Mouse (Mus musculus): Measurements from ENCODE around the gene Zranb3.
"Not testable (repeated sequence)": the region's sequence is repeated elsewhere in the genome, so short reads cannot be mapped to it uniquely, and the experiment has no call there.

Zranb3 gene

GRCm38 (mm10) chr1:128102641-128103461 is at the start of gene Zranb3, which contains the start of gene R3hdm1:
Zranb3 (minus strand) TSS chr1:128103047.
R3hdm1 (plus strand) TSS chr1:128103301.
- DNase-seq (ENCODE audit: low spot score in 2 of 2): peak; percentile 92 to 93

GRCm38 (mm10) chr1:128141737-128142136 is 38.9 kb upstream of the Zranb3 start:
- no peak for DNase-seq (ENCODE audit: low spot score in 2 of 2)

- DNase-seq (ENCODE audit: low spot score in 2 of 2): no peak
Observed at GRCm38 (mm10) chr1:128141039-128141438, 38.2 kb upstream of the Zranb3 start.

- DNase-seq (ENCODE audit: low spot score in 2 of 2): not testable (repeated sequence)
Observed at GRCm38 (mm10) chr1:128136222-128136621, 33.4 kb upstream of the Zranb3 start.

GRCm38 (mm10) chr1:128120913-128121627 is 18.2 kb upstream of the Zranb3 start:
- DNase-seq (ENCODE audit: low spot score in 2 of 2): no peak

- no peak for DNase-seq (ENCODE audit: low spot score in 2 of 2)
Observed at GRCm38 (mm10) chr1:128103520-128104088, 757 bp upstream of the Zranb3 start.

GRCm38 (mm10) chr1:128102251-128102640 is 601 bp downstream of the Zranb3 start:
- no peak for DNase-seq (ENCODE audit: low spot score in 2 of 2)

GRCm38 (mm10) chr1:128098309-128098708 is 4.5 kb downstream of the Zranb3 start:
- no peak for DNase-seq (ENCODE audit: low spot score in 2 of 2)

- DNase-seq (ENCODE audit: low spot score in 2 of 2): no peak
Observed at GRCm38 (mm10) chr1:128094686-128095085, 8.2 kb downstream of the Zranb3 start.

- no peak for DNase-seq (ENCODE audit: low spot score in 2 of 2)
Observed at GRCm38 (mm10) chr1:128082800-128083199, 20.0 kb downstream of the Zranb3 start.

- DNase-seq (ENCODE audit: low spot score in 2 of 2): no peak
Observed at GRCm38 (mm10) chr1:128081873-128082272, 21.0 kb downstream of the Zranb3 start.

GRCm38 (mm10) chr1:128080936-128081696 is 21.7 kb downstream of the Zranb3 start:
- DNase-seq (ENCODE audit: low spot score in 2 of 2): no peak

- DNase-seq (ENCODE audit: low spot score in 2 of 2): no peak
Observed at GRCm38 (mm10) chr1:128078646-128079045, 24.2 kb downstream of the Zranb3 start.

- DNase-seq (ENCODE audit: low spot score in 2 of 2): no peak
Observed at GRCm38 (mm10) chr1:128077788-128078187, 25.1 kb downstream of the Zranb3 start.

- no peak for DNase-seq (ENCODE audit: low spot score in 2 of 2)
Observed at GRCm38 (mm10) chr1:128076791-128077479, 25.9 kb downstream of the Zranb3 start.

GRCm38 (mm10) chr1:128073051-128073450 is 29.8 kb downstream of the Zranb3 start:
- DNase-seq (ENCODE audit: low spot score in 2 of 2): no peak

GRCm38 (mm10) chr1:128070003-128070402 is 32.8 kb downstream of the Zranb3 start:
- DNase-seq (ENCODE audit: low spot score in 2 of 2): no peak

GRCm38 (mm10) chr1:128068945-128069397 is 33.9 kb downstream of the Zranb3 start:
- DNase-seq (ENCODE audit: low spot score in 2 of 2): no peak

- no peak for DNase-seq (ENCODE audit: low spot score in 2 of 2)
Observed at GRCm38 (mm10) chr1:128064716-128065115, 38.1 kb downstream of the Zranb3 start.

GRCm38 (mm10) chr1:128062167-128062566 is 40.7 kb downstream of the Zranb3 start:
- no peak for DNase-seq (ENCODE audit: low spot score in 2 of 2)

- no peak for DNase-seq (ENCODE audit: low spot score in 2 of 2)
Observed at GRCm38 (mm10) chr1:128061401-128061800, 41.4 kb downstream of the Zranb3 start.
